Mouse (Mus musculus): ENCODE data around the gene Arhgef15.

DNA sequence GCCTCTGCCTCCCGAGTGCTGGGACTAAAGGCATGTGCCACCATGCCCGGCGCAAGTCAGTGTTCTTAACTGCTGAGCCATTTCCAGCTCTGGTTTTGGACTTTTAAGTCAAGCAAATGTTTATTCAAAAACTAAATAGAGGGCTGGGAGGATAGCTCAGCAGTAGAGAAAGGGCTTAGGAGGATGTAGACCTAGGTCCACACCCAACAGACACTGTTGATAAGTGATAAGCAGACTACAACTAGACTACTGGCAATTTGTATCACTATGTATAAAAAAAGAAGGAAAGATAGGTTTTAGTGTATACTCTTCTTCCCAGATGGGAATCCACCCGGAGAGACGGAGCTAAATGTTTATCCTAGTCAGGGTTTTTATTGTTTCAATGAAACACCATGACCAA is 61.0 kb downstream of the Arhgef15 start:
- TF ChIP-seq CTCF (IDR thresholded peaks at IDR 0.05; ENCODE audit: control insufficient read depth, insufficient read depth, low read length) = no peak
- TF ChIP-seq POLR2A (IDR thresholded peaks at IDR 0.05; ENCODE audit: borderline replicate concordance, control insufficient read depth, low read depth, low read length) = no peak

Data from bone marrow, adult 2 months (tissue).